Mouse (Mus musculus) ZHBTc4 (cell line): ENCODE measurements at regions not wholly inside any gene's neighbourhood (a gene's known extent, or its start where the extent isn't known, plus 50 kb on each side); places are given as distances from the start of the nearest gene placed in this dataset.

Experiments
- DNase-seq: peaks from one replicate; pipeline ENCODE4 v3.0.0-alpha.2; 2011; ENCODE audit warnings: low read depth, low spot score

- DNase-seq, result no peak
Measured at GRCm38 (mm10) chr13:39351606-39352005, 390.9 kb upstream of the Slc35b3 start.

GRCm38 (mm10) chr13:39350668-39351067 is 390.0 kb upstream of the Slc35b3 start:
- no peak for DNase-seq

GRCm38 (mm10) chr13:39347761-39348160 is 387.1 kb upstream of the Slc35b3 start:
- DNase-seq, result no peak

- no peak for DNase-seq
Measured at GRCm38 (mm10) chr13:39334874-39335273, 374.2 kb upstream of the Slc35b3 start.

GRCm38 (mm10) chr13:39329794-39330193 is 369.1 kb upstream of the Slc35b3 start:
- no peak for DNase-seq

GRCm38 (mm10) chr13:39326176-39326575 is 365.5 kb upstream of the Slc35b3 start:
- no peak for DNase-seq

GRCm38 (mm10) chr13:39321111-39321510 is 360.4 kb upstream of the Slc35b3 start:
- DNase-seq, result no peak

GRCm38 (mm10) chr13:39309758-39310157 is 349.1 kb upstream of the Slc35b3 start:
- DNase-seq, result no peak

- DNase-seq, result no peak
Measured at GRCm38 (mm10) chr13:39307845-39308244, 347.2 kb upstream of the Slc35b3 start.

- no peak for DNase-seq
Measured at GRCm38 (mm10) chr13:39306851-39307250, 346.2 kb upstream of the Slc35b3 start.

GRCm38 (mm10) chr13:39297129-39297528 is 336.5 kb upstream of the Slc35b3 start:
- no peak for DNase-seq

GRCm38 (mm10) chr13:39290216-39290960 is 329.7 kb upstream of the Slc35b3 start:
- DNase-seq, result no peak

- DNase-seq, result no peak
Measured at GRCm38 (mm10) chr13:39282272-39282671, 321.6 kb upstream of the Slc35b3 start.

- DNase-seq, result no peak
Measured at GRCm38 (mm10) chr13:39278101-39278500, 317.4 kb upstream of the Slc35b3 start.

- no peak for DNase-seq
Measured at GRCm38 (mm10) chr13:39266024-39266423, 305.3 kb upstream of the Slc35b3 start.

GRCm38 (mm10) chr13:39256708-39257107 is 296.0 kb upstream of the Slc35b3 start:
- DNase-seq, result no peak

- DNase-seq, result no peak
Measured at GRCm38 (mm10) chr13:39255338-39255737, 294.7 kb upstream of the Slc35b3 start.

GRCm38 (mm10) chr13:39252591-39252990 is 291.9 kb upstream of the Slc35b3 start:
- DNase-seq, result no peak

GRCm38 (mm10) chr13:39250096-39250495 is 289.4 kb upstream of the Slc35b3 start:
- no peak for DNase-seq

GRCm38 (mm10) chr13:39226829-39227228 is 266.2 kb upstream of the Slc35b3 start:
- DNase-seq, result no peak

GRCm38 (mm10) chr13:39225651-39226050 is 265.0 kb upstream of the Slc35b3 start:
- DNase-seq, result no peak

- no peak for DNase-seq
Measured at GRCm38 (mm10) chr13:39211076-39211475, 250.4 kb upstream of the Slc35b3 start.

- no peak for DNase-seq
Measured at GRCm38 (mm10) chr13:39183715-39184179, 223.1 kb upstream of the Slc35b3 start.

- DNase-seq, result peak; percentile 14
Measured at GRCm38 (mm10) chr13:39161980-39162379, 201.3 kb upstream of the Slc35b3 start.
